Mouse (Mus musculus) adrenal gland (tissue): Measurements from ENCODE around the gene Stx3.

Source experiments
- intact Hi-C: fragments of 180-260 bp; cut with DNase I; formaldehyde crosslinking; loops from one replicate; pipeline ENCODE4 v1.15.1; 2025

Stx3 gene

DNA sequence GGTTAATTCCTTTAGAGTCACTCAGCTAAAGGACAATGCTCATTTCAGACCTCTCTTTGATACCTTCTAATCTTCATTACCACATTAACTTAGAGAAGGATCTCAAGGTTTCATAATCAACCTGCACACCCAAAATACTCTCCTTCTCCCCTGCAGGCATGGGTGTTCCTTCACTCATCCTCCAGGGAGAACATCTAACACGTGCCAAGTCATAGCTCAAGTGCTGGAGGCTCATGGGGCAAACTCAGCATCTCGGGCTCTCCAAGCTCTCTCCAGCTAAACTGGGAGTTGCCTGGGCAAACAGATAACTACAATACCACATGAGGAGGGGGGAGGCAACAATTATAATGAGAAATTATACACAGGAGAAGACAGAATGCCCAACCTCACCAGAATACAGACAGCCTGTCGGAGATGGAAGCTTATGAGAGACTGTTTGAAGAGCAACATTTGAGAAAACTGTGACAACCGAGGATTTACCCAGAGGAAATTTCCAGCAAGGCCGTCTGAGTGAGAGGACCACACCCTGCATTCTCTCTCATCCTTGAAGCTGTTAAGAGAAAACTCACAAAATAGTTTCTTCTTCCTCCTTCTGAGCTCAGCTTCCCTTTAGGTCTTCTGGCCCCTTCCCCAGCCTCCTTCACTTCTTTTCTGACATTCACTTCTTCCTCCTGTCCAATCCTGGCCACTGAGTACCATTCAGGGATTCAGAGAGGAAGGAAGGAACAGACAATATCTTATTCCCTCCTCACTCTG, 9.0 kb downstream of the Stx3 start:
- intact Hi-C loops, result no loop called here

DNA sequence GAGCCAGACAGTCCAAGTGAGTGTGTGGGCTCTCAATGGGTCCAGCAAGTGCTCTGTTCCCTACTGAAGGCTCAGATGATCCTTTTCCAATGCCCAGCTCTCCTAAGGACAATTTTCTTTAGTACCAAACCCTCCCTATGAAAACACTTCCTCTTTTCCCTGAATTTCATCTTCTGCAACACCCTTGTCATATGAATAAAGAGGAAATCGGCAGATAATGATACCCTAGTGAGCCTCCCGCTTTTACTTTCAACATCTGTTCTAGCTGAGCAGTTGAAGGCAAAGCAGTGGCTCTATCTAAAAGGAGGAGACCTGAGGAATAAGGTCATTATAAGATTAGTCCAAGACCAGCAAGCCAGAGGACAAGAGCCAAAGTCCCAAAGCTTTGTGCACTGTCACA, 10.8 kb downstream of the Stx3 start:
- intact Hi-C loops, result no loop called here

DNA sequence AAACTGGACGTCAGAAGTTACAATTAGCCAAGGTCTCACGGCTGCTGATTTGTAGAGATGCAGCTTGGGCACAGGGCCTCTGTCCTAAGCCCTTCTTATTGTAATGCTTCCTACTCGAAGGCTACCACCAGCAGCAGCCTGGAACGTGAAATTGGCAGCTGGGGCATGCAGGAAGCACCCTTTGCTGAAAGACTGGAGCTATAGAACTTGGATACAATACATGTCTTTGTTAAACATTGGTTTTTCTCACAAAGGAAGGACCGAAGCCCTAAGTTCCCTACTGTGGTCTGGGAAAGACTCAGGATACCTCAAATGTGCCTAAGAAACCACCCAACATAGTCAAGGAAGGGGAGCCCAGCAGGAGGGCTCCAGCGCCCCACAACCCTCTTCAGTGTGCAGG, 11.4 kb downstream of the Stx3 start:
- intact Hi-C loops, result no loop called here

DNA sequence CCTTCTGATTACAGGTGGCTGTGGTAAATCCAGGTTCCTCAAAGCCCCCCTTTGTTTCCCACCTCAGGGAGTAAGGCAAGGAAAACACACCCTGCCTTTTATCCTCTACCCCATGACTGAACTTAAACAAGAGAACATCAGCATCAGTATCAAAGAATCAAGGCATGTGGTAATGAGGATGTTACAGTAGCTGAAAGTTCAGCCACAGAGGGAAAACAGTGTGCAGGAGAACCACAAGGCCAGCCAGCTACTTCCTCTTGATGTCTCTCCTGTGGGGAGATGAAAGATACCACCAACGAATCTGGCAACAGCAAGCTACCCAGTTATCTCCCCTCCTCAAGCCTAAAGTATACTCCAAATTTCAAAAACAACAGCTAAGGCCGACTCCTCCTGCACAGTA, 12.0 kb downstream of the Stx3 start:
- intact Hi-C loops, result no loop called here

DNA sequence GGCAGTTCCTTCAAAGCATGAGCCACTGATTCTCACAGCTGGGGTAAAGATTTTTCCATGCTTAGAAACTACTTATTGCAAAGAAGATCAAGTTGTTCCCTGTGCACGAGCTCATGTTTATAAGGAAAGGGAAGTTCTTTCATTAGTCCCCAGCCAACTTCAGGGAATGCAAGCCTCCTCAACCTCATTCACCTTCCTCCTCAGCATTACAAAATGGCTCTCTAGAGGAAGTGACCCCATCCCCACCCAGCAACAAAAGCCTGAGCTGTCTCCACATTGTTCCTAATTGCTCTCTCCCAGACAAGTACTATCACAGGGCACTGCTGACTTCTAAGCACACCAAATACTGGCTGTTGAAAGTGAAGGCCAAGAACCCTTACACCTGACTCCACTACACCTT, 14.8 kb downstream of the Stx3 start:
- intact Hi-C loops, result no loop called here

DNA sequence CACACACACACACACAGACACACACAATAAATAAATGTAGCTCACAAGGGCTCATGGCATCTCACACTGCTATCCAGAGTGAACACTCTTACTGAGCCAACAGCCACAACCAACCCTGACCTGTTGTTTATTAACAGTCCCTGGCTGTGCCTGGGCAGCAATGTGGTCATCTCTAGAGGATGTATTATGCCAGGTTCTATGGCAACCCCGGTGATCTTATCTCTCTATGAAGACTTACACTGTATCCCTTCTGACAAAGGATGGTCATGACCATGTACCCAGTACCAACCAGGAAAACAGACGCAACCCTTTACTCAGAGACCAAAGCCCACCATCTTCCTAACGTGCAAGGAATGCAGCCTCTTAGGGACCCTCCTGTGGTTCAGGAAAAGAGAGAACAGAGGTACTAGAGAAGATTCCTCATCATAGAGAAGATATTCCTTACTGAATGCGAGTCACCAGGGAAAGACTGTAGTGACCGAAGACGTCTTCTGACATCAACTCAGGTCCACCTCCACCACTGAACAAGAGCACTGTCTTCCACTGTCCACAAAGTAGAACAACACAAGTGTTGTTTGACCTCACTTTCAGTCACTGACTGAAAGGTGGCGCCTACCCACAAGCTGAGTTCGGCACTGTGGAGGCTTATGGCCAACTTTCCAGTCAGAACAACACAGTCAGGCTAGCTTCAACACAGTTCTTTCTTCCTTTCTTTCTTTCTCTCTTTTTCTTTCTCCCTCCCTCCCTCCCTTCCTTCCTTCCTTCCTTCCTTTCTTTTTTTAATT, 18.5 kb downstream of the Stx3 start:
- intact Hi-C loops, result no loop called here

DNA sequence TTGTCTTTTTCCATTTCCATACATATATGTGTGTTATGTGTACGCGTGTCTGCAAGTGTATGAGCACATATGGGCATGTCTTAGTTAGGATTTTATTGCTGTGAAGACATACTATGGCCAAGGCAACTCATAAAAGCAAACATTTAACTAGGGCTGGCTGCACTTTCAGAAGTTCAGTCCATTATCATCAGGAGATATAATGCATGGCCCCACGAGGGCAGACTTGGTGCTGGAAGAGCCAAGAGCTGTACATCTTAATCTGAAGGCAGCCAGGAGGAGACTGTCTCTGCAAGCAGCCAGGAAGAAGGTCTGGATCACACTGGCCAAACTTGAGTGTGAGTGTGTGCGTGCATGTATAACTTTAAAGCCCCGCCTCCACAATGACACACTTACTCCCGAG, 24.8 kb downstream of the Stx3 start:
- intact Hi-C loops, result no loop called here

DNA sequence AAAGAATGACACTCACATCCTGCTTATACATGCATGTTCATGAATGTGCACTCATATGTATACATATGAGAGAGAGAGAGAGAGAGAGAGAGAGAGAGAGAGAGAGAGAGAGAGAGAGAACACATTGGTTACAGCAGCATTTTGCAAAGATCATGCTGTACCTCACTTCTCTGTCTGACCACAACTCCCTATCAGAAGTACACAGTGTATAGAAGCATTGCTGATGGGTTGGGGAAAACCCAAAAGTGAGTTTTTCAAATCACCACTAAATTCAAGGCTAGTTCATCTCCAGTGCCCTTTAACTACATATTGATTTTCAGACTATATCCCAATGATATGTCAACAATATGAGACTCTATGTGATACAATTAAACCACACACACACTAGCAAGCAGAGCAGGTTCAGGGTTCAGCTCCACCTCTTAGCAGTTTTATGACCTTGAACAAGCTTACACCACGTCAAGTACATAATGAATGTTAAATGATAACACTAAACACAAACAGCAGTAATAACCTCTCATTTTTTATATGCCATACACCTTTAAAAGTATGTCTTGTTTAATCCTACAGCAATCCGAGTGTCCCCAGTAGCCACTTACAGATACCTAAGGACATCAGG, 25.4 kb downstream of the Stx3 start:
- intact Hi-C loops, result no loop called here

DNA sequence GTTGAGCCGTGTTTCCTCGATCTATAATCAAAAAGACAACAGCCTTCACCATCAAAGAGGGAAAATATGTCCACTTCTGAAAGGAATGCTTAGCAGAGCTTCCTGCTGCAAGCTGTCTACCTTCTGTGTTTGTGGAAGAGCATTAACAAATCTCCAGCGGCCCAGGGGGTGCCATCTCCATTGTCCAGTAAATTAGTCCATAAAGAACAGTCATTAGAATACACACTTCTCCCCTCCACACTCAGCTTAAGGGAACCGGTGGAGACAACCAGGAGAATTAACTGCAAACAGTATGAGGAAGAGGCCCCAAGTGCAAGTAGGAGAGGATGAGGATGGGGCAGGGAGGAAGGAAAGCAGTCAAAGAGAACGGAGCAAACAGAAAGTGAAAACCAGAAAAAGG, 27.4 kb downstream of the Stx3 start:
- intact Hi-C loops, result no loop called here

DNA sequence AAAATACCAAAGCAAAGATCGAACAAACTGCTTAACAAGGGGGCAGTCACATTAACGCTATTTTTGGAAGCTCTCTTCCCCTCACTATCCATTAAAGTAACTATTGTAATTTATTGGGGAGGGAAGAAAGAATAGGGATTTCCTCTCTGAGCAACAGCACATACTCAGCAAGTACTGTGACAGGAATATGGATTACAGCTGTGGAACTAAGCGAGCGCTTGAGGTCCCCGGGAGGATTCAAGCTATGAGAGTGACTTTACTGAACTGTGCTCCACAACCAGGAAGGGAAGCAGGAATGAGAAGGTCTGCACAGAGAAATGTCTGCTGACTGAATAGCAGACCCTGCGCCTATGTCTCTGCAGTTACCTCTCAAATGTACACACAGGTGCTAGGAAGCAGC, 30.3 kb downstream of the Stx3 start:
- intact Hi-C loops, result no loop called here

DNA sequence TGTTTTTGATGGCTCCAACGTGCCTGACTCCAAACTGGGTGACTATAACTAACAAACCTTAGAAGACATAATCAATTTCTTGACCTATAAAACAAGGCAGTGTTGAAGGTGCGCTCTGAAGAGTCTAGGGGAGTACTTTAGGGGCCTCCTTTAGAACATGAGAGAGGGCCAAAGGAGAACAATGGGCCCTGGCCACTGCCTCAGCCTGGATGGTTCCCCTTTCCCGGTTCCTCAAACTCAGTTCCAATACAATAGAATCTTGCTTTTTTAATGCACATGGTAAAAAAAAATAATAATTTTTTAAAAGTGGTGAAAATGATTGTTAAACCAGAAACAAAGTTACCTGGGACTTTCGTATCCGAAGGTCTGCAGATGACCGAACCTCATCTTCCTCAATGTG, 31.4 kb downstream of the Stx3 start:
- intact Hi-C loops, result no loop called here

DNA sequence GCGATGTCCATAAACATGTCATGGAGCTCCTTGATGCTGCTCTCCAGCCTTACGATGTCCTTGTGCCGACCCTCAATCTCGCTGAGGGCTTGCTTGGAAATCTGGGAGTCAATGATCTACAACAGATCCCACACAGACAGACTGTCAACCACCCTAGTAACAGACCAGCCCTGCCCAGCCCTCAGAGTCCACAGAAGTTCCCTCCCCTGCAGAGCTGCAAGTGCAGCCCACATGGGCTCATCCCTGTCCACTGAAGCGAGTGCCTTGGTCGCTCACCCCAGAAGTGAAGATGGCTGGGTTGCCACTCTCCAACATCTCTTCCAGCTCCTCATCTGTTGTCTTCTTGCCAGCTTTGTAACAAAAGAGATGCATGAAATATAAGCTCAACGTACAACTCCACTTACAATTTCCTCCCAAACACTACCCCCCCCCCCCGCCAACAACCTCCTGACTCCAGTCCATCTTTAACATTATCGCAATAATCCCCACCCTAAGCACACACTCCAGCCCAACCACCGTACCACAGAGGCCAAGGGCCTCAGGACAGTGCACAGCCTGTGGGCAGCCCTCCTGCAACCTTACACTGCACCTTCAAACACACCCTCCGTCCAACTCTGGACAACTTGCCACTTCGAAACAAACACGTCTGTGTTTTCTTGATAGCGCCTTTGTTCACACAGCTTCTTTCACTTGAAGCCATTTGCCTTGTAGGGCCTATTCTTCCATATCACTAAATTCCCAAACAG, 33.6 kb downstream of the Stx3 start:
- intact Hi-C loops, result no loop called here

DNA sequence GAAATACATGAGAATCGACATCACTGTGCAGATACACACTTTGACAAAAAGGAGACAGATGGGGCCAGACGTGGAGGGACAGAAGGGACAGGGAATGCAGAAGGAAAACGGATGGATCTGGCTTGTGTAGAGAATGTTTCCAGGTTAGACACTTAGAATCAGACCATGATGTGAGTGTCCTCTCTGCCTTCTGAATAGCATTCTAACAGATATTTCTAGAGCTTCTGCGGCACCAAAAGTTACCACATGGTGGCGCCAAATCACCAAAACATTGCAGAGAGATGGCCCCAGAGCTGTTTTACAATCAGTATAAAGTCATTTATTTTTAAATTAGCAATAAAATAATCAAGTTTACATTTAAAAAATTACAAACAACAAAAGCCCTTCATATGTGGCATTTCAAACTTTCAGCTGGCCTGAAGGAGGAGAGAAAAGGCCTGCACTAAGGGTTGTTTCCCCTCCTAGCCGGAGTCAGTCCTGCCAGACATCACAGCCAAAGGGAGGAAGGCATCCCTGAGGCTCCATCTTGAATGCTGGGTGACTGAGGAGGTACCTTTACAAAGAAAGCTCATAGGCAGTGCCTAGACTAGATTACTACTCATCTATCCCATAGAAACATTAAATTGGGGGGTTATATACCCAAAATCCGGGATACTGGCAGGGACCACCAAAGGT, 41.9 kb downstream of the Stx3 start:
- intact Hi-C loops, result loop anchor here (2.0 to 5.0 kb wide), 3 partner anchors 41 to 230 kb away; partner anchors contain the start of gene Stx3

DNA sequence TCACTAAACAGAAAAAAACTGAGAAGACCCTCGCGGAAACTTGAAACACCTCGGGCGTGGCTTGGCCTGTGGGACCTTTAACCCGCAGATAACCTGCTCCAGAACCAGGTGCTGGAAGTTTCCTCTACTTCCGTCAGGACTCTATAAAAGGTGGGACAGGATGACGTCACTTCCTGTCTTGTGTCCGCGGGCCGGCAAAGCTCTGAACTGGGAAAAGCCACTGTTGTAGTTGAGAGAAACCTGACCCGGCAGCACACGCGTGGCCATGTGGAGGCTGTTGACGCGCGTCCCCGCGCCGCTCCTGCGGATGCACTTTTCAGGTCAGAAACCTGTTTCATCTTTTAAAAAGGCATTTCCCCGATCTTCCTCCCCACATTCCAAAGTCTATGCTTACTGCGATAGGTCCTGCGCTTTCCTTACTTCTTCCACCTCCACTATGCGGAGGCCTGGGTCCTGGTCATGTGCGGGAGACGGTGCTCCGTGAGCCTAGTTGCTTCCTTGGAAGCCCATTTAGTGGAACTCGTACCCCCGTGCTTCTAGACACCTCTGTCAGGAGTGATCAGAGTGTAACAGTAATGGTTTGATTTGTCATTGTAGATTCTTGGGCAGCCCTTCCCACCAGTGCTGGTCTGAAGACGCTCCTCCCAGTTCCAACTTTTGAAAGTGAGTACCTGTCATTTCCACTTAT, 48.9 kb downstream of the Stx3 start, which contains the start of gene Mrpl16:
Gene Mrpl16 (plus strand): TSS at position 187 of the 688 bp plus-strand sequence.
- intact Hi-C loops, result no loop called here

DNA sequence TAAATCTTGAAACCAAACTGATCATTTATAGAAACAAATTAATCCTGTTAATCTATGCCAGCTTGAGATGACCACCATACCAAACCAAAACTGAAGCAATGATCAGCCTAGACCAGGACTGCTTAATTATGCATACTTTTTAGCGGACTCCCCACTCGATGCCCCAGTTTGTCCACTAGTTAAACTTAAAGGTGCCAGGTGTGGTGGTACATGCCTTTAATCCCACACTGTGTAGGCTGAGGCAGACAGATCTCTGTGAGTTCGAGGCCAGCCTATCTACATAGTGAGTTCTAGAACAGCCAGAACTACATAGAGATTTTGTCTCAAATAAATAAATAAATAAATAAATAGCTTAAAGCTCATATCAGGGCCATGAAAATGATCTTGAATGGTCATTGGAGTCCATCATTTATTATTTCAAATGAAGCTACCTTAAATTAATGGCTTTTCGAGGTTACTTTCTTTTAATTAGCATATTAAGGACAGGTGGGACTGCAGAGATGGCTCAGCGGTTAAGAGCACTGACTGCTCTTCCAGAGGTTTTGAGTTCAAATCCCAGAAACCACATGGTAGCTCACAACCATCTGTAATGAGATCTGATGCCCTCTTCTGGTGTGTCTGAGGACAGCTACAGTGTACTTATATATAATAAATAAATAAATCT, 49.8 kb downstream of the Stx3 start:
- intact Hi-C loops, result loop anchor here (2.0 kb wide), 1 partner anchor 159 kb away; no protein-coding TSS in a partner anchor

DNA sequence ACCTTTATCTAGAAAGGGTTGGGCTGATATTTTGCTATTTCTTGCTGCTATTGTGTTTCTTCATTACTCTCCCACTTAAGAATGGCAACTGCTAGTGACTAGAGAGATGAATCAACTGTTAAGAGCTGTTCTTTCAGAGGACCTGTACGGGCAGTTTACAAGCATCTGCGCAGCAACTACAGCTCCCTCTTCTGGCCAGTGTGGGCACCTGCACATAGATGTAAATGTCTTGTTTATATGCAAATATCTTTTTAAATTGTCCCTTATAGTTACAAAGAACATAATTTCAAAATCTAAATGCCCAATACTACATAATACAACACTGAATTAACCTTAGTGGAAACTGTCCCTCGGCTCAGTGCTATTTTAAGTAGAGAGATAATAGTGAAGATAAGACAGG, 51.0 kb downstream of the Stx3 start:
- intact Hi-C loops, result loop anchor here (2.0 kb wide), 1 partner anchor 157 kb away; no protein-coding TSS in a partner anchor

DNA sequence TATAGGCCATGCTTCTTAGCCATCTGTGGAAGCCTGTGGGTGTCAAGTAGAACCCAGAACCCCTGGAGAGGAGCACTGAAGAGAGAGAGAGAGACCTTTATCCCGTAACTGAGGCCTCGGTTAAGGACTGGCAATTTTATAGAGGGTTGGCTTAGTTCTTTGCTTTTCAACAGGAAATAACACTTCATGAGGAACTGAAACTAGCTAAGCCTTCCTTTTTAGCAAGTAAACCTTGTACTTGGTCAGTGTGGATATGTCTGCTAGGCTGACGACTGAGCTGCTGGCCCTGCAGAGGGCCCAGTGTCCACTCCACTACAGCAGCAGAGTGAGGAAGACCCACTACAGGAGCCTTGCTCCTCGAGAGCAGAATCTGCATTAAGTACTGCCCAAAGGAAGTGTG, 52.8 kb downstream of the Stx3 start:
- intact Hi-C loops, result no loop called here

DNA sequence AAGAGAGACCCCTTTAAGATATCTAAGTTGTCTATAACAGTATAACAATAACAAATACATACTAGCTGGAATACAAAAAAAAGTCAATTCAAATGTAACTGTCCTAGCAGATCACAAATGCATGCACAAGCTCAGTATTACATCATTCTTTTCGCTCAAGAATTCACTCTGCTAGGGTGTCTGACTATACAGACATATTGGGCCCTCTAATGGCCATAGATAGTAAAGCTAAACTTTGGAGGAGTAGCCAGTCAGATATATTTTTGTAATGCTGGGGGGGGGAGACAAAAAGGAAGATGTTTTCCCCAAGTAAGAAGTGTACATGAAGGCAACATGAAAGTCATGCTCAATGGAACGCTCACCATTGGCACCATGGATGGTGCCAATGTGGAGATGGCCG, 54.1 kb downstream of the Stx3 start:
- intact Hi-C loops, result no loop called here

DNA sequence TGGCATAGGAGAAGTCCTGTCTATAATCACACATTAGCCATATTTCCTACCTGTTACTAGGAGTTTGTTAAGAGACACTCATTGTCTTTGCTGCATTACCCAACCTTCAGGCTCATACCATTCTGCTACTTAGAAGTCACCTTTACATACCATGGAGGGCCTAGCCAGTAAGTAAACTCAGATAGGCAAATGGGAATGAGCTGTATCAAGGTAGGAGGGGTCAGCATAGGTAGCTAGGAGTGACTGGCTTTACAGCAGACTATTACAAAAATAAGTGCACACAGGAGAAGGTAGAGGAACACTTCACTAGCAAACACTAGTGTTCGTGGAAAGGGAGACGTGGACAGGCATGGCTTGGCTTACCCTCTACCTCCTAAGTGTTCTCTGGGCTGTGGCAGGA, 71.9 kb downstream of the Stx3 start, which contains the start of gene Gif:
Gene Gif (plus strand): TSS at position 257 of the 400 bp plus-strand sequence.
- intact Hi-C loops, result no loop called here

DNA sequence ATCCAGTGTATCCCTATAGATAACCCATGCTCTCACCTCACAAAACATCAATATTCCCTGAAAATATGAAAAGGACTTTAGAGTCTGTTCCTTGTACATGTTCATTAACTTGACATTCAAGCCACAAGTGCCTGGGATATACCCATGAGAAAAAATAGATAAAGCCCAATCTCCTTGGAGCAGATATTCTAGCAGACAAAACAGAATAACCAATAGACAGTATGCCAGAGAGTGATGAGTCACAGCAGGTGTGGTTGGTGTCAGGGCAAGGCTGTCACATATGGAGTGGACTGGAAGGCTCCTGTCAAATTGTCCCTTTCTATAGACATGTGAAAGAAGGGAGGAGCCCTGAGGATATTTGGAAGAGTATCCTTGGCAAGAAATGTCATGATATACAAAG, 73.5 kb downstream of the Stx3 start:
- intact Hi-C loops, result no loop called here
